Comparison of ENCODE assay signal across 9 mouse cellular contexts in genomic region chr16:31276539-31276938, GRCm38 (mm10). TPM values are rescaled to one million over a fixed set of nuclear protein-coding genes. Genes with fewer than 3 reads are reported as not detected.
DNase-seq lines count a peak whose midpoint lies in the region; ATAC-seq and TF ChIP-seq lines count a peak whose summit lies in the region.
"Had no signal": no experiment of that assay in that cellular context is flagged by ENCODE, and none has a peak within 500 bp of the region (broad histone marks: within the 10 kb centered on the region; RNA-seq: fewer than 3 reads in every experiment).

No protein-coding gene starts in this region.

- H3K4me1 ChIP-seq in forebrain, embryonic 16.5 days (replicated peaks; ENCODE audit: control insufficient read depth, insufficient read depth, low read length), result peaks cover 23% of the 10 kb centered on the region
- H3K4me1 ChIP-seq in forebrain, embryonic 11.5 days (replicated peaks; ENCODE audit: control insufficient read depth, insufficient read depth, low read length), result peaks cover 6% of the 10 kb centered on the region; the same call in 1 of the 2 replicates
- H3K4me1 ChIP-seq in lung, embryonic 14.5 days (ENCODE audit: insufficient read depth), result peaks cover 15% of the 10 kb centered on the region

- no peaks in the 10 kb centered on the region for H3K9me3 ChIP-seq in forebrain, embryonic 16.5 days (ENCODE audit: control insufficient read depth, low read length)
- no peaks in the 10 kb centered on the region for H3K9me3 ChIP-seq in forebrain, embryonic 11.5 days (ENCODE audit: control insufficient read depth, low read length)
- H3K9me3 ChIP-seq in lung, embryonic 14.5 days (ENCODE audit: low read depth, low read length), result no peaks in the 10 kb centered on the region

- DNase-seq in forebrain, embryonic 11.5 days (ENCODE audit: low spot score), result no peak
- DNase-seq in brain, adult 2 months (ENCODE audit: low read depth, low spot score), result peak; percentile 85
- peak; percentile 100 for DNase-seq in heart, adult 11 months
- DNase-seq in kidney, adult 9 months, result peak; percentile 79
- DNase-seq in lung, embryonic 14.5 days, result peak; percentile 79
- DNase-seq in testis, postnatal 14 days (ENCODE audit: low spot score), result peak; percentile 71
- no peak for DNase-seq in thymus, postnatal 0 days (ENCODE audit: low spot score)

- ATAC-seq in forebrain, embryonic 16.5 days, result no peak
- no peak for ATAC-seq in forebrain, embryonic 11.5 days (replicated peaks; ENCODE audit: low FRiP score)
- ATAC-seq in lung, embryonic 14.5 days (ENCODE audit: insufficient read depth), result no peak

- WGBS in forebrain, embryonic 16.5 days, result 63% methylated on average over 7 of the region's 7 CpGs
- 79% methylated on average over 7 of the region's 7 CpGs for WGBS in forebrain, embryonic 11.5 days
- 37% methylated on average over 7 of the region's 7 CpGs for WGBS in lung, embryonic 14.5 days

- no peak overlapping the region for H3K4me2 ChIP-seq in forebrain, embryonic 16.5 days (ENCODE audit: low read length)
- H3K4me2 ChIP-seq in forebrain, embryonic 11.5 days (ENCODE audit: low read depth, low read length, severe bottlenecking), result no peak overlapping the region
- H3K4me2 ChIP-seq in lung, embryonic 14.5 days, result no peak overlapping the region

- no peak overlapping the region for H3K4me3 ChIP-seq in forebrain, embryonic 16.5 days (replicated peaks; ENCODE audit: low read length)
- H3K4me3 ChIP-seq in forebrain, embryonic 11.5 days (ENCODE audit: low read depth, low read length), result no peak overlapping the region
- no peak overlapping the region for H3K4me3 ChIP-seq in lung, embryonic 14.5 days (ENCODE audit: low read depth, low read length)

- no peak for TF ChIP-seq CTCF in lung, embryonic 14.5 days (IDR thresholded peaks at IDR 0.05; ENCODE audit: low read depth)

- no peaks in the 10 kb centered on the region for H3K36me3 ChIP-seq in forebrain, embryonic 16.5 days (ENCODE audit: control insufficient read depth, insufficient read depth)
- H3K36me3 ChIP-seq in forebrain, embryonic 11.5 days (ENCODE audit: control insufficient read depth, insufficient read depth, low read length), result no peaks in the 10 kb centered on the region
- peaks cover 3% of the 10 kb centered on the region; the same call in 1 of the 2 replicates for H3K36me3 ChIP-seq in lung, embryonic 14.5 days (ENCODE audit: insufficient read depth)

- H3K27ac ChIP-seq in forebrain, embryonic 16.5 days (ENCODE audit: low read length), result peak overlapping the region; percentile 9; the same call in 1 of the 2 replicates
- no peak overlapping the region for H3K27ac ChIP-seq in forebrain, embryonic 11.5 days (ENCODE audit: low read depth, low read length)
- peak overlapping the region; percentile 73 for H3K27ac ChIP-seq in lung, embryonic 14.5 days (ENCODE audit: low read depth)
- H3K27ac ChIP-seq: liver, embryonic 14.5 days had no signal

- no peaks in the 10 kb centered on the region for H3K27me3 ChIP-seq in forebrain, embryonic 16.5 days (replicated peaks; ENCODE audit: control insufficient read depth, insufficient read depth, low read length)
- H3K27me3 ChIP-seq in forebrain, embryonic 11.5 days (ENCODE audit: control insufficient read depth, insufficient read depth, low read length), result no peaks in the 10 kb centered on the region
- H3K27me3 ChIP-seq in lung, embryonic 14.5 days (ENCODE audit: insufficient read depth, low read length), result no peaks in the 10 kb centered on the region

- no peak overlapping the region for H3K9ac ChIP-seq in forebrain, embryonic 16.5 days (replicated peaks; ENCODE audit: low read depth, low read length)
- H3K9ac ChIP-seq in forebrain, embryonic 11.5 days (ENCODE audit: low read length), result no peak overlapping the region
- no peak overlapping the region for H3K9ac ChIP-seq in lung, embryonic 14.5 days
- H3K9ac ChIP-seq: liver, embryonic 14.5 days had no signal

RNA-seq across cellular contexts. Expression of gene Ppp1r2, which starts 1.5 kb away (rescaled TPM):
- 83.3 and 101 TPM in 2 replicates for polyA plus RNA-seq in forebrain, embryonic 16.5 days (2015; fragmentation: Nextera tagmentation; extraction: Ambion mirVana)
- 109 and 110 TPM in 2 replicates for polyA plus RNA-seq in forebrain, embryonic 11.5 days (2014; fragmentation: Nextera tagmentation; extraction: Ambion mirVana)
- polyA plus RNA-seq in lung, embryonic 14.5 days (2014; fragmentation: Nextera tagmentation; extraction: Ambion mirVana), result 102 and 104 TPM in 2 replicates
- polyA plus RNA-seq in thymus, postnatal 0 days (2015; fragmentation: Nextera tagmentation; extraction: Ambion mirVana), result 83.2 and 86.9 TPM in 2 replicates

RNA-seq across cellular contexts. Expression of gene Apod, which starts 38.1 kb away (rescaled TPM):
- 63.1 and 94.4 TPM in 2 replicates for polyA plus RNA-seq in forebrain, embryonic 16.5 days (2015; fragmentation: Nextera tagmentation; extraction: Ambion mirVana)
- 42.1 and 47.7 TPM in 2 replicates for polyA plus RNA-seq in forebrain, embryonic 11.5 days (2014; fragmentation: Nextera tagmentation; extraction: Ambion mirVana)
- not detected in 2 replicates for polyA plus RNA-seq in lung, embryonic 14.5 days (2014; fragmentation: Nextera tagmentation; extraction: Ambion mirVana)
- polyA plus RNA-seq in thymus, postnatal 0 days (2015; fragmentation: Nextera tagmentation; extraction: Ambion mirVana), result 6.6 and 8.3 TPM in 2 replicates

Comparison
In these comparisons a context has a peak if more than half of its experiments do, and no peak if none do; other contexts are left out.
1. DNase-seq: peak in brain, adult 2 months (single experiment), heart, adult 11 months (single experiment), kidney, adult 9 months (single experiment), lung, embryonic 14.5 days (single experiment) and testis, postnatal 14 days (single experiment); none in forebrain, embryonic 11.5 days (single experiment) and thymus, postnatal 0 days (single experiment).